Mouse (Mus musculus) brain, embryonic 14.5 days (tissue): ENCODE measurements around the gene Kansl2. TPM values are rescaled to one million over a fixed set of nuclear protein-coding genes. Genes with fewer than 3 reads are reported as not detected.

Source experiments
- DNase-seq: peaks from one replicate; pipeline ENCODE4 v3.0.0-alpha.2; 2011; ENCODE audit warnings: low read depth
- CTCF ChIP-seq: fragments of 200-500 bp; IDR thresholded peaks from 2 replicates; pipeline ENCODE4 v1.5.1; 2012; ENCODE audit warnings: inconsistent platforms, mild to moderate bottlenecking, moderate library complexity, borderline replicate concordance; ENCODE audit not compliant: insufficient read depth, insufficient read length; ENCODE audit errors: extremely low read depth
- POLR2A ChIP-seq: fragments of 200-500 bp; IDR thresholded peaks from 2 replicates; pipeline ENCODE4 v1.6.1; 2012; ENCODE audit warnings: mild to moderate bottlenecking, inconsistent platforms, borderline replicate concordance; ENCODE audit not compliant: poor library complexity, insufficient read depth, insufficient read length, severe bottlenecking; ENCODE audit errors: extremely low read depth
- polyA plus RNA-seq: library from polyadenylated mRNA; depleted of rRNA; stranded (reverse); fragments of >200 nt; gene quantifications from 2 replicates; pipeline ENCODE4 v1.2.3, GENCODE M21; 2012

Kansl2 gene
- polyA plus RNA-seq, 1 experiment: 106 TPM

DNA sequence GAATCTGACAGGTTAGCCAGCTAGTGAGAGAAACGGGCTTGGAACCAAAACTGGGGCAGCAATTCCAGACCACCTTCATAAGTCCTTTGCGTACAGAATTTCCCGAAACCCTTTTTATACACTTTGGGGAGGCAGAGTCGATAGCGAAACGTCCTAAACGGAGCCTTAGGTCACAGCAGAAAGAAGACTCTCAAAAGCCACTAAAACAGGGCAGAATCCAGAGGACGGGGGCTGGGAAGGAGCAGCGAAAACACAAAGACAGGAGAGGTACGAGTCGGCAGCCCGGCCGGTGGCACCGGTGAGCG lies 32.9 kb upstream of the Kansl2 start:
- no peak for DNase-seq
- TF ChIP-seq CTCF: no peak
- TF ChIP-seq POLR2A: no peak

DNA sequence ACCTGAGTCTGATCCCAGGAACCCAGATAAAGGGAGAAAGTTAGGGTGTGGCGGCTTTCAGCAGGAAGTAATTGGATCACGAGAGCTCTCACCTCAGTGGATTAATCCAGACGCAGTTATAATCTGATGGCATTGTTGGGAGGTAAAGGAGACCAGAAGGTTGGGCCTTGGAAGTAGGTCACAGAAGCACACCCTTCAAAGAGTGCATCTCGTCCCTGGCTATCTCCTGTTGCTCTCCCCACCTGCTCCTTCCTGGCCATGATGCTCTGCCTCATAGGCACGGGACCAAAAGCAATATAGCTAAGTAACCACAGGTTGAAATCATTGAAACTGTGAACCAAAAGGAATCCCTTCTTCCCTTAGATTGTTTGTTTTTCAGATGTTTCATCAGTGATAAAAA lies 23.1 kb upstream of the Kansl2 start:
- no peak for DNase-seq
- TF ChIP-seq CTCF (no peak), POLR2A (no peak)

DNA sequence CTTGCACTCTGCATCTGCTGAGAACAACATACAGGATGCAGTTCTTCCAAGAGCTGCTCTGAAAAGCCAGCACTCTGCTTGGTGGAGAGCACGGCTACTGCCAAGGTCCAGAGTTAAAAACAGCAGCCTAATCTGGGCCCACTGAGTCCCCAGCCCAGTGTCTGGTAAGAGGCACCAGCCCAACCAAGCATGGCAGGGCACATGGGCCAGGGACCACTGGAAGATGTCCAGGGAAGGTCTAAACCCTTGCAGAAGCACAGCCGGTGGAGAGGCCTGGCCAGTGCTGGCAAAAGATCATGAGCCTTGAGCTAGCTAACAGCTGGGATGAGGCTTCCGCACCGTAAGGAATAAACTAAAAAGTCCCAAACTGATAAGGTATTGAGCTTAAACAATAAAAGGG lies 21.8 kb upstream of the Kansl2 start:
- no peak for DNase-seq
- TF ChIP-seq CTCF: no peak
- TF ChIP-seq POLR2A: no peak

DNA sequence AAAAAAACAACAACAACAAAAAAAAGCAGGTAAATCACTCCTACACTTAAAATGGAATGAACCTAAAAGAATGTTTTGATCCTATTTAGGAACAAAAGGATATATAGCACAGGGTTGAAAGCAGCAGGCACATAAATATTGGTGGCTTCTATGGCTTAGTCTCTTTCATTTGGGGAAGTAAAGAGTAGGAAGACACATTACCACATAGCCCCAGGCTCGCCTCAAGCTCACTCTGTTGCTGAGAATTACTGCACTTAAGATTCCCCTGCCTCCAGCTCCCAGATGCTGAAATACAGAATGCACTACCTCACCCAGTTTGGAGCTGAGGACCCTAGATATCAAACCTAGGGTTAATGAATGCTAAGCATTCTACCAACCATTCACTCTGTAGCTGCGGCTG lies 18.7 kb upstream of the Kansl2 start:
- no peak for DNase-seq
- TF ChIP-seq CTCF: no peak
- TF ChIP-seq POLR2A: no peak

DNA sequence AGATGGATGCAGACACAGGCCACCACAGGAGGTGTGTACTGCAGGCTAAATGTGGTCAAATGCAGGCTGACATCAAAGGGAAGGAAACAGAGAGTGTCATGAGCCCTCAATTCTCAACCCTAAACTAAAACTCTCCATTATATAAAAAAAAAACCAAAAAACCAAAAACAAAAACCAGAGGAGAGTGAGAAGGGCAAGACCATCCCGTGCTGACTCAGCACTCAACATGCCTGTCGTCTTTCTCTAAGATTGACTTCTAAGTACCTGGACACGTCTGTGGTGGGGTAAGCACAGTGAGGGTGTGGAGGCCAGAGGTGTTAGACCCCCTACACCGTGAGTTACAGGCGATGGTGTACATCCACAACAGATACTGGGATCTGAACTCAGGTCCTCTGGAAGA lies 12.8 kb upstream of the Kansl2 start:
- TF ChIP-seq POLR2A (no peak), CTCF (no peak)
- no peak for DNase-seq

DNA sequence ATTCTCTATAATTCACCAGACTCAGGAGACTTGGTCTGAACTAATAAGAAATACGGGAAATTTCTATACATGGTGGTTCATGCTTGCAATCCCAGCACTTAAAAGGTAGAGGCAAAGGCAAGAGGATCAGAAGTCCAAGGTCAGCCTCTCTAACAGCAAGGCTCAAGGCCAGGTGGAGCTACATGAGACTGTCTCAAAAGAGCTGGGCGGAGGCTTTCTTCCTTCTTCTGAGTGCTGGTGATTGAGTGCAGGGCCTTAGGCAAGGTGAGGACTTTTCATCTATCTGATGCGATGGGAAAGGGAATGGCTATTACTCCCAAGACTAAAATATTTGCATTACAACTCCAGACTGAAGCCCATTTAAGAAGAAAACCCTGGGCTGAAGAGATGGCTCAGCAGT lies 11.1 kb upstream of the Kansl2 start:
- no peak for DNase-seq
- TF ChIP-seq CTCF (no peak), POLR2A (no peak)

DNA sequence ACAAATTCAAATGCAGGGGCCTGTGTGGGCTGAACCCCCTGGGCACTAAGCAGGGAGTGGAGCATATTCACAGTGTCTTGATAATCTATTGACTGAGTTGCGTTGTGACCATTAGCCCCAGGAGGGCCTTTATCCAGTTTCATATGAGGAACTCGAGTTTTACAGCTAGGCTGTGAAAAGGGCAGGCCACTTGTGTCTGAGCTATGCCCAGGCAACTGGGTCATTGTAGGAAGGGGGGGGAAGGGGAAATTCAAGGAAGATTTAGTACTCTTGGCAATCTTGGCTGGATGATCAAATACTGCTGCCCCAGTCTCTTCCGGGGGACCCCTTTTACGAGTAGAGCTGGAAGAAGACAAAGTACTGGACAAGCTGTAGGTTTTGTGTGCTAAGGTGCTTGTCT lies 9.3 kb upstream of the Kansl2 start:
- TF ChIP-seq POLR2A: no peak
- TF ChIP-seq CTCF: no peak
- no peak for DNase-seq

DNA sequence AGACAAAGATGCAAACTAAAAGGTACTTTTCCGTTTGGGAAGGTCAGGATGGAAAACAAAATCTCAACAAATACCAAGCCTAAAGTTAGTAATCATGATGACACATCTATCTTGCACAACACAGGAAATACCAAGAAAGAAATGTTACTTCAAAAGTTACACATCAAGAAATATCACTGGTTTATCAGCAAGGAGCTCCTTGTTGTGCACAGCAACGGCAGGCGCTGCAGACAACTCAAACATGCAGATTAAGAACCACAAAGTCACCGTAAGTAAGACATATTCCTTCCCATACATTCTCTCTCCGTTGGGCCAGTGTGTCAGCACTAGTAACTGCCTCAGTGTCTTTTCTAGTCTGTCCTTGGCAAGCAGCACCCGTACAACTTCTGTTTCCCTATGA lies 7.0 kb upstream of the Kansl2 start:
- DNase-seq: no peak
- TF ChIP-seq CTCF (no peak), POLR2A (no peak)

DNA sequence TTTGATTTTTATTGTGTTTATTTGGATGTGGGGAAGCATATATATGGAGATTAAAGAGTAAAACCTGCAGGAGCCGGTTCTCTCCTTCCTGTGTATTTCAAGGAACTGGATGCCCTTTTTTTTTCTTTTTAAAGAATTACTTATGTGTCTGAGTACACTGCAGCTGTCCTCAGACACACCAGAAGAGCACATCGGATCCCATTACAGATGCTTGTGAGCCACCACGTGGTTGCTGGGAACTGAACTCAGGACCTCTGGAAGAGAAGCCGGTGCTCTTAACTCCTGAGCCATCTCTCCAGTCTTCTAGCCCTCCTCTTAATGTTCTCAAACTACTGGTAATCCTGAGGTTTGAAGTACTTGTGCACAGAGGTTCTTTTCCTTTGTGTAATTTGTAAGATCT lies 3.9 kb upstream of the Kansl2 start:
- DNase-seq: no peak
- TF ChIP-seq POLR2A: no peak
- TF ChIP-seq CTCF: no peak

DNA sequence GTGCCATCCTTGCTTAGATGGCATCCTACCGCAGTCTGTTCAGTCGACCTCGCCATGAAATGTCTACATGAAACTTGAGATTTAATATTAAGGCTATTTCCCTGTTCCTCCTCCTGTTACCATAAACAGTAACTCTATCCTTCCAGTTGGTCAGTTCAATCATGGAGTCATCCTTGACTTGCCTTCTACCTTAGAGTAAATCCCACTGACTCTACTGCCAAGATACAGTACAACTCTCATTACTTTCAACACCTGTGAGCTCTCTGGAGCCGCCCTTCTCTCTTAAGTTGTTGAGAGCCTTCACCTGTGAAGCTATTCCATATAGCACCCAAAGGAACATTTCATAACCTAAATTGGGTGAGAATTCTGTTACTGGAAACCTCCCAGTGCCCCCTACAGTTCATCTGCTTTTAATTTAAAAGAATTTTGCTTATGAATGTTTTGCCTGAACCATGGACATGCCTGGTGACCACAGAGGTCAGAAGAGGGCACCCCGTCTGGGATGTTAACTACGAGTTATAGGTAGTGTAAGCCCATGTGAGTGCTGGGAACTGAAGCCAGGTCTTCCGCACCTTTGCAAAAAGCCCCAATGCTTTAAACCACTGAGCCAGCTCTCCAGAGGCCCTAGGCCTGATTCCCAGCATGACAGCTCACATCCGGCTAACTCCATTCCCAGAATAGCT lies 2.9 kb upstream of the Kansl2 start:
- DNase-seq: no peak
- TF ChIP-seq POLR2A (no peak), CTCF (no peak)

DNA sequence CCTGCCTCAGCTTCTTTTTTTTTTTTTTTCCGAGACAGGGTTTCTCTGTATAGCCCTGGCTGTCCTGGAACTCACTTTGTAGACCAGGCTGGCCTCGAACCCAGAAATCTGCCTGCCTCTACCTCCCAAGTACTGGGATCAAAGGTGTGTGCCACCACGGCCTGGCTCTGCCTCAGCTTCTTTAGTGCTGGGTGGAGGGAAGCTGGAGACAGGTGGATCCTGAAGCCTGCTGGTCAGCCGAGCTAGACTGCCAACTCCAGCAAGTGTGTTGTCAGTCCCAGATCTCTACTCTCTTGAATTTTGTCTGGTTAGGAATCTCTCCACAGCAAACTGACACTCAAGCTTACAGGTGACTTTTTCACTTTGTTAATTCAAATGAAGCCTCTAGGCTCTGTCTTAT lies 1.9 kb upstream of the Kansl2 start:
- TF ChIP-seq CTCF (no peak), POLR2A (no peak)
- DNase-seq: no peak

DNA sequence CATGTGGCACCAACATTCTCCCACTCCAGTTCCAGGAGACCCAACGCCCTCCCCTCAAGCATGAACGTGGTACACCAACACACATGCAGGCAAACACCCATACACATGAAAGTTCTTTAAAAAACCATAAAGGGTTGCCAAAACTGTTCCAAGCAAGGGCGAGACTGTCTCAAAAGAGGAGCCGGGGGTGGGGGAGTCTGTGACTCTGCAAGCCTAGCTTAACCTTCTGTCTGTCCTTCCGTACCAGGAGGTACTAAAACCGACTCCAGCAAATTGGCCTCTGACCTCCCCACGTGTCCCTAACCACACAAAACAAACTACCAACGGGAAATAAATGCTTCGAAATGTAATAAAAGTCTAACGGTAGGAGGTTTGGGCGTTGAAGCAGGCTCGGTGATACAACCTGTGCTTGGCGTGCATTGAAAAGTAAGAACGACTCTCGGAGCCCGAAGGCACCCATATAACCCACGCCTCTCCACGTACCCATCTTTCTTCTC lies 981 bp downstream of the Kansl2 start:
- DNase-seq: peak; percentile 21
- TF ChIP-seq POLR2A (no peak), CTCF (no peak)

DNA sequence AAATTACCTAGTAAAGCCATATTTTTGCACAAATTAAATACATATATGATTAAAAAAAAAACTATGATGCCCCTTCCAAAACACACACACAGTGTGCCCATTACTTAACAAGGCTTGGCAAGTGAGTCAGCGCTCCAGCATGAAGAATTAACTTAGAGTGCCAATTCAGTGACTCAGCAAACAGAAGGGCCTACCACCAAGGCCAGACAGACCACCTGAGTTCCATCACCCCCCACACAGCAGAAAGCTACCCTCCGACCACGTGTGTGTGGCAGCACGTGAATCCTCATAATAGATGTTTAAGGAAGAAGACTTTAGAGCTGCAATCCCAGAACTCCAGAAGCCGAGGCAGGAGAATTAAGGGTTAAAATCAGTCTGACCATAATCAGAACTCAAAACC lies 1.8 kb downstream of the Kansl2 start:
- TF ChIP-seq POLR2A: no peak
- TF ChIP-seq CTCF: no peak
- peak; percentile 25 for DNase-seq

DNA sequence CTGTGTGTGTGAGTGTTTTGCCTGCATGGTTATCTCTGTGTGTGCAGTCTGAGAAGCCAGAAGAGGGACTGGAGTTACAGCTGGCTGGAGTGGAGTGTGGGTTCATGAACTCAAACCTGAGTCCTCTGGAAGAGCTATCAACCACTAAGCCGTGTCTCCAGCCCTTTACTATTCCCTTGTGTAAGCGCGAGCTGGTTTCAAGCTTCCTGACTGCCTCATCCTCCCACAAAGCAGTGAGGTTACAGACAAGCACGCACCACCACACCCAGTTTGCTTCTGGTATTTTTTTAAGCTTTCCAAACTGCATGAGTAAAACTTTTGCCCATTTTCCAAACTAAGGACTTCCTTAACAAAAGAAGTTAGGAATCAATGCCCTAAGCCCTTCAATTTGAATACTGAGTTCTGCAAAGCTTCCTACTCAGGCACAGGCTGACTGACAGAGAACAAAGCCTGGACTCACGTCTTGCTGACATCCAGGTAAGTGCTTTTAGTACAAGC lies 5.9 kb downstream of the Kansl2 start:
- no peak for DNase-seq
- TF ChIP-seq CTCF: no peak
- TF ChIP-seq POLR2A: no peak
